Mouse (Mus musculus) heart, embryonic 13.5 days (tissue): ENCODE results near the gene Gm2663. TPM values are rescaled to one million over a fixed set of nuclear protein-coding genes. Genes with fewer than 3 reads are reported as not detected.
"Not testable (repeated sequence)": the region's sequence is repeated elsewhere in the genome, so short reads cannot be mapped to it uniquely, and the experiment has no call there.

ENCODE experiments used
- ATAC-seq: fragments of 200-750 bp; cut with Nextera tagmentation; 2 replicates; pipeline ENCODE4 v1.8.0; 2017; ENCODE audit warnings: moderate TSS enrichment; ENCODE audit not compliant: insufficient number of reproducible peaks, low FRiP score, low TSS enrichment; ENCODE audit errors: extremely low read depth
- H3K27ac ChIP-seq: fragments of 300-500 bp; sonication (generic); replicated peaks from 2 replicates; pipeline ENCODE4 v1.5.1; 2015; ENCODE audit warnings: moderate library complexity, mild to moderate bottlenecking, inconsistent platforms
- H3K27me3 ChIP-seq: fragments of 300-500 bp; sonication (generic); replicated peaks from 2 replicates; pipeline ENCODE4 v1.6.1; 2015; ENCODE audit warnings: mild to moderate bottlenecking, inconsistent platforms
- H3K36me3 ChIP-seq: fragments of 300-500 bp; sonication (generic); 2 replicates; pipeline ENCODE4 v1.6.1; 2015; ENCODE audit warnings: mild to moderate bottlenecking, inconsistent platforms
- H3K4me1 ChIP-seq: fragments of 300-500 bp; sonication (generic); 2 replicates; pipeline ENCODE4 v1.6.1; 2015; ENCODE audit warnings: inconsistent platforms
- H3K4me2 ChIP-seq: fragments of 300-500 bp; sonication (generic); 2 replicates; pipeline ENCODE4 v1.6.1; 2015; ENCODE audit warnings: inconsistent platforms, mild to moderate bottlenecking, moderate library complexity
- H3K4me3 ChIP-seq: fragments of 300-500 bp; sonication (generic); 2 replicates; pipeline ENCODE4 v1.5.1; 2015; ENCODE audit warnings: moderate library complexity, mild to moderate bottlenecking, inconsistent platforms
- H3K9ac ChIP-seq: fragments of 300-500 bp; sonication (generic); 2 replicates; pipeline ENCODE4 v1.6.1; 2015; ENCODE audit warnings: inconsistent platforms, mild to moderate bottlenecking, moderate library complexity
- H3K9me3 ChIP-seq: fragments of 300-500 bp; sonication (generic); 2 replicates; pipeline ENCODE4 v1.6.1; 2016; ENCODE audit warnings: inconsistent platforms
- WGBS: fragments of 180-500 bp; shearing (Covaris S2); methylation state at CpG from one replicate; pipeline ENCODE4 v1.1.7; 2015; ENCODE audit warnings: mixed read lengths; 5-methylcytosine and 5-hydroxymethylcytosine counted together
- polyA plus RNA-seq: library from polyadenylated mRNA; unstranded; fragments of >200 nt; fragmentation: Nextera tagmentation; extraction: Ambion mirVana; gene quantifications from 2 replicates; pipeline ENCODE4 v1.2.1, GENCODE M21; 2015

Gm2663 gene
- polyA plus RNA-seq, 1 experiment from 2014 or later: 0.40 TPM

GRCm38 (mm10) chr6:41025873-41026650 is 26.8 kb upstream of the Gm2663 start:
- Histone ChIP-seq H3K36me3 (no peaks in the 10 kb centered on the region), H3K27ac (no peak overlapping the region), H3K9ac (no peak overlapping the region), H3K4me2 (no peak overlapping the region), H3K9me3 (no peaks in the 10 kb centered on the region), H3K4me3 (no peak overlapping the region), H3K4me1 (peaks cover 9% of the 10 kb centered on the region), H3K27me3 (no peaks in the 10 kb centered on the region)
- WGBS: 58% methylated on average over 2 of the region's 2 CpGs
- ATAC-seq: no peak

DNA sequence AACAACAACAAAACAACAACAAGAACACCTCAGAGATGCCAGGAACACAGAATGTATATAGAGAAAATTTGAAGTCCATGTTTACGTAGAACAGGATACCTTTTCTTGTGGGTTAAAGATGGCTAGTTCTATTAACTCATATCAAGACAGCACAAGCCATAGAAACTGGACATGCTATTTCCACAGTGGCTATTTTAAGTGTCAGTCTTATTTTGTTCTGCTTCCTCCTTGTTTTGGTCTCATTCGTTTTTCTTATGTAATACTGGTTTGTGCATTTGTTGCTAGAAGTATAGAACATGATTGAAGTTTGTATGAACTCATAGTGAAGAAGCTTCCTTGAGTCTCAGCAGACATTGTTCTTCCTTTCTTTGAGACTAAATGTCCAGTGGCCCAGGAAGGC is 19.9 kb upstream of the Gm2663 start:
- no peaks in the 10 kb centered on the region for H3K36me3 ChIP-seq
- no peaks in the 10 kb centered on the region for H3K27me3 ChIP-seq
- no peaks in the 10 kb centered on the region for H3K9me3 ChIP-seq
- 60% methylated on average over 2 of the region's 2 CpGs for WGBS
- H3K9ac ChIP-seq: no peak overlapping the region
- ATAC-seq: no peak
- no peaks in the 10 kb centered on the region for H3K4me1 ChIP-seq
- H3K4me2 ChIP-seq: no peak overlapping the region
- H3K27ac ChIP-seq: no peak overlapping the region
- H3K4me3 ChIP-seq: no peak overlapping the region

DNA sequence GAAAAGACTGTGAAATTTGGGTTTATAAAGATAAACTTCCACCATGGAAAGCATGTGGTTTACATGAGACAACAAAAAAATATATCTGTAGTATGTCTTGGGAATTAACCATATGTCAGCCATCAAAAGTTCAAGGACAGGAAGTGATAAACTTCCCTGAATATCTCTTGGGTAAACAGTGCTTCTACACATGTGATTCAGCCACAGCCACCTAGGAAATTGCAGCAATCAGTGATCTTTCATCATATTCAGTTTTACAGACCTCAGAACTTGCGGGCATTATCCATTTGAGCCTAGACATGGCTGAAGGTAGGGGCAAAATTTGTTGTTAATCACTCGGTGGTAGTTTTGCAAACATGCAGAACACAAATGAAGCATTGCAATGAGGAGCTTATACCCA is 19.4 kb upstream of the Gm2663 start:
- Histone ChIP-seq H3K4me2 (no peak overlapping the region), H3K27ac (no peak overlapping the region), H3K4me1 (no peaks in the 10 kb centered on the region), H3K36me3 (no peaks in the 10 kb centered on the region), H3K4me3 (no peak overlapping the region), H3K27me3 (no peaks in the 10 kb centered on the region), H3K9ac (no peak overlapping the region), H3K9me3 (no peaks in the 10 kb centered on the region)
- WGBS: 32% methylated on average over 2 of the region's 2 CpGs
- no peak for ATAC-seq

GRCm38 (mm10) chr6:41015065-41015464 is 15.8 kb upstream of the Gm2663 start:
- Histone ChIP-seq H3K4me3 (no peak overlapping the region), H3K4me2 (no peak overlapping the region), H3K9ac (no peak overlapping the region), H3K4me1 (no peaks in the 10 kb centered on the region), H3K36me3 (no peaks in the 10 kb centered on the region), H3K27ac (no peak overlapping the region), H3K9me3 (no peaks in the 10 kb centered on the region), H3K27me3 (no peaks in the 10 kb centered on the region)
- no peak for ATAC-seq
- 64% methylated on average over 4 of the region's 4 CpGs for WGBS

GRCm38 (mm10) chr6:40964454-40964853 is 34.8 kb downstream of the Gm2663 start, which contains the start of gene 1810009J06Rik:
TSS of gene 1810009J06Rik (plus strand) at chr6:40964754.
- not testable (repeated sequence) for H3K27me3 ChIP-seq, H3K4me2 ChIP-seq, H3K4me3 ChIP-seq, H3K36me3 ChIP-seq, H3K27ac ChIP-seq, ATAC-seq, H3K9me3 ChIP-seq, H3K4me1 ChIP-seq, H3K9ac ChIP-seq
- WGBS: 77% methylated on average over 2 of the region's 2 CpGs

DNA sequence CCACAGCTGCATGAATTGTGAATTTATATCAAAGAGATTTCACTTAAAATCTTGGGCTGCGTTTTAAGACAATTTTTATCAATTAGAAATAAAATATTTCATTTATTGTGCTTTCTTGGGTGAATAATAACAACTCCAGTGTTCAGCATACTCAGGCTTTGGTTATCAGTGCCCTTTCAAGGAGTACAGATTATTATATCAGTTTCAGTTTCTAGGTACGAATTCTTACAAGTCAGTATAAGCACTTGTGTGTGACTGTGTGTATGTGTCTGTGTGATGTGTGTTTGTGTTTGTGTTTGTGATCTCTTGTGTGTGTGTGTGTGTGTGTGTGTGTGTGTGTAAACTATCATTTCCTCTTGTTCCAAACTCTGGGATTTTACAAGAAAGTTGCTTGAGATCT is 45.6 kb downstream of the Gm2663 start:
- no peaks in the 10 kb centered on the region for H3K9me3 ChIP-seq
- 36% methylated on average over 2 of the region's 2 CpGs for WGBS
- no peak for ATAC-seq
- H3K4me1 ChIP-seq: no peaks in the 10 kb centered on the region
- no peak overlapping the region for H3K4me2 ChIP-seq
- H3K36me3 ChIP-seq: no peaks in the 10 kb centered on the region
- no peaks in the 10 kb centered on the region for H3K27me3 ChIP-seq
- no peak overlapping the region for H3K4me3 ChIP-seq
- no peak overlapping the region for H3K9ac ChIP-seq
- H3K27ac ChIP-seq: no peak overlapping the region

DNA sequence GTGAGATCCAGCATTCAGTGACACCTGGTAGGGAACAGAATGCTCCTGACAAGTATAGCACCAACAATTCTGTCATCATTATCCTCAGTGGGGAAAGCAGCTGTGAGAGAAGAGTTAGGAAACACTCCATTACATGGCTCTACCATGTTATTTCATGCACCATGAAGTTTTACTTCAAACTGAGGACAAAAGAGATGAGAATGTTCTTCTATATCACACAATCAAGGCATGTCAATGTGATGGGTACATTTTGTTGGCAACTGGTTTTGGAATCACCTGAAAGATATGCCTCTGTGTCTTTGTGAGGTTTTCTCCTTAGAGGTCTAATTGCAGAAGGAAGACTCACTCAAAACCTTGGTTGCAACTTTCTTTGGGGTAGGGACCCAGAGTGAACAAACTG is 47.5 kb downstream of the Gm2663 start, which contains the start of gene Gm4744:
Gene Gm4744, minus strand, starts transcription at position 101 of the 400 bp plus-strand sequence.
- no peak within 1 kb of the TSS for H3K9ac ChIP-seq
- H3K4me2 ChIP-seq: no peak within 1 kb of the TSS
- H3K9me3 ChIP-seq: no peaks in the 10 kb centered on the region
- no peak for ATAC-seq
- H3K27me3 ChIP-seq: no peaks in the 10 kb centered on the region
- H3K27ac ChIP-seq: no peak within 1 kb of the TSS
- no peaks in the 10 kb centered on the region for H3K36me3 ChIP-seq
- no peaks in the 10 kb centered on the region for H3K4me1 ChIP-seq
- no peak within 1 kb of the TSS for H3K4me3 ChIP-seq

Other genes with a start within 250 kb of the Gm2663 start
- not detected in 2 replicates for gene Moxd2, start 112.0 kb downstream of the Gm2663 start, polyA plus RNA-seq
- not detected in 2 replicates for gene Prss58, start 99.1 kb downstream of the Gm2663 start, polyA plus RNA-seq
- gene 1700074P13Rik, start 58.9 kb downstream of the Gm2663 start, polyA plus RNA-seq: not detected in 2 replicates
- not detected in 2 replicates for gene Gm4744, start 47.6 kb downstream of the Gm2663 start, polyA plus RNA-seq
- gene 1810009J06Rik, start 34.7 kb downstream of the Gm2663 start, polyA plus RNA-seq: 0.51 and 0.68 TPM in 2 replicates
- not detected in 2 replicates for gene 2210010C04Rik, start 36.0 kb upstream of the Gm2663 start, polyA plus RNA-seq